Mouse (Mus musculus): ENCODE measurements around the gene Prx. TPM values are rescaled to one million over a fixed set of nuclear protein-coding genes. Genes with fewer than 3 reads are reported as not detected.

Prx gene
- polyA plus RNA-seq, 1 experiment, result 1.7 TPM

- no peaks in the 10 kb centered on the region for H3K9me3 ChIP-seq
- no peak overlapping the region for H3K4me3 ChIP-seq (replicated peaks)
- H3K4me1 ChIP-seq, result peaks cover 35% of the 10 kb centered on the region
- TF ChIP-seq GATA1 (IDR thresholded peaks at IDR 0.05; ENCODE audit: borderline replicate concordance, low read length) (no peak), FLI1 (IDR thresholded peaks at IDR 0.05; ENCODE audit: low read length) (no peak)
- no peaks in the 10 kb centered on the region for H3K36me3 ChIP-seq (replicated peaks; ENCODE audit: low read length)
- H3K27me3 ChIP-seq (replicated peaks), result no peaks in the 10 kb centered on the region
Measured at GRCm38 (mm10) chr7:27510809-27511208, 11.7 kb downstream of the Prx start.

GRCm38 (mm10) chr7:27514961-27515360 is 15.8 kb downstream of the Prx start:
- H3K9me3 ChIP-seq, result peaks cover 13% of the 10 kb centered on the region
- peaks cover 1% of the 10 kb centered on the region for H3K27me3 ChIP-seq (replicated peaks)
- H3K4me3 ChIP-seq (replicated peaks), result no peak overlapping the region
- H3K4me1 ChIP-seq, result peaks cover 9% of the 10 kb centered on the region; the same call in 1 of the 2 replicates
- peaks cover 21% of the 10 kb centered on the region for H3K36me3 ChIP-seq (replicated peaks; ENCODE audit: low read length)
- TF ChIP-seq FLI1 (IDR thresholded peaks at IDR 0.05; ENCODE audit: low read length), result no peak
- TF ChIP-seq GATA1 (IDR thresholded peaks at IDR 0.05; ENCODE audit: borderline replicate concordance, low read length), result no peak

DNA sequence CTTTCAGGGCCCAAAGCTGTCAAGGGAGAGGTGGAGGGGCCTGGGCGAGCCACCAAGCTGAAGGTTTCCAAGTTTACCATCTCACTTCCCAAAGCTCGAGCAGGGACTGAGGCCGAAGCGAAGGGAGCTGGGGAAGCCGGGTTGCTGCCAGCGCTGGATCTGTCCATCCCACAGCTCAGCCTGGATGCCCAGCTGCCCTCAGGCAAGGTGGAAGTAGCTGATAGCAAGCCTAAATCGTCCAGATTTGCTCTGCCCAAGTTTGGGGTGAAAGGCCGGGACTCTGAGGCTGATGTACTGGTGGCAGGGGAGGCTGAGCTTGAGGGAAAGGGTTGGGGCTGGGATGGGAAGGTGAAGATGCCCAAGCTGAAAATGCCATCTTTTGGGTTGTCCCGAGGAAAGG is 19.2 kb downstream of the Prx start:
- H3K27me3 ChIP-seq (replicated peaks), result peaks cover 1% of the 10 kb centered on the region
- H3K9me3 ChIP-seq, result peaks cover 17% of the 10 kb centered on the region
- peaks cover 14% of the 10 kb centered on the region for H3K4me1 ChIP-seq
- H3K4me3 ChIP-seq (replicated peaks), result no peak overlapping the region
- H3K36me3 ChIP-seq (replicated peaks; ENCODE audit: low read length), result peaks cover 24% of the 10 kb centered on the region
- TF ChIP-seq FLI1 (IDR thresholded peaks at IDR 0.05; ENCODE audit: low read length), result no peak
- no peak for TF ChIP-seq GATA1 (IDR thresholded peaks at IDR 0.05; ENCODE audit: borderline replicate concordance, low read length)

GRCm38 (mm10) chr7:27520104-27520503 is 21.0 kb downstream of the Prx start:
- Histone ChIP-seq H3K27me3 (replicated peaks) (peaks cover 1% of the 10 kb centered on the region), H3K4me3 (replicated peaks) (no peak overlapping the region), H3K36me3 (replicated peaks; ENCODE audit: low read length) (peaks cover 24% of the 10 kb centered on the region), H3K4me1 (peaks cover 13% of the 10 kb centered on the region), H3K9me3 (peaks cover 17% of the 10 kb centered on the region)
- TF ChIP-seq FLI1 (IDR thresholded peaks at IDR 0.05; ENCODE audit: low read length), result no peak
- no peak for TF ChIP-seq GATA1 (IDR thresholded peaks at IDR 0.05; ENCODE audit: borderline replicate concordance, low read length)

DNA sequence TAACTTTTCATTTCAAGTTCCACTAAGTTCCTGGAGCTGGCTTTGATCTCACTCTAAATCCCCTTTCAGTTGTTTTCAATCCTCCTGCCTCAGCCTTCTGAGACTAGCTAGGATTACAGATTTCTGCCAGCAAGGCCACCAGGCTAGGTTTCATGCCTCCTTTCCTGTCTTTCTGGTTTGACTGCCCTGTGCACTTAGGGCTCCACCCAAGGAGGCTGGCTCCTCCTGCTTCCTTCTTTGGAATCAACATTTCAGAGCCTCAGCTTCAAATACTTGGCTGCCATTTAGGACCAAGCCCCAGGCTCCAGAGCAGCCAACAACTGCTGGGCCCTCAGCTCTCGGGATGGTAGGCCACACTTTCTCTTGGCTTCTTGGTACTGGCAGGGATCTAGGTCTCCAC is 21.5 kb downstream of the Prx start:
- peaks cover 14% of the 10 kb centered on the region for H3K4me1 ChIP-seq
- no peak for TF ChIP-seq GATA1 (IDR thresholded peaks at IDR 0.05; ENCODE audit: borderline replicate concordance, low read length)
- H3K36me3 ChIP-seq (replicated peaks; ENCODE audit: low read length), result peaks cover 24% of the 10 kb centered on the region
- H3K4me3 ChIP-seq (replicated peaks), result no peak overlapping the region
- peaks cover 1% of the 10 kb centered on the region for H3K27me3 ChIP-seq (replicated peaks)
- H3K9me3 ChIP-seq, result peaks cover 17% of the 10 kb centered on the region

- TF ChIP-seq FLI1 (IDR thresholded peaks at IDR 0.05; ENCODE audit: low read length), result no peak
- TF ChIP-seq GATA1 (IDR thresholded peaks at IDR 0.05; ENCODE audit: borderline replicate concordance, low read length), result no peak
- Histone ChIP-seq H3K27me3 (replicated peaks) (no peaks in the 10 kb centered on the region), H3K4me1 (peaks cover 26% of the 10 kb centered on the region), H3K4me3 (replicated peaks) (peak within 1 kb of the TSS; percentile 3), H3K9me3 (peaks cover 17% of the 10 kb centered on the region), H3K36me3 (replicated peaks; ENCODE audit: low read length) (peaks cover 15% of the 10 kb centered on the region)
Measured at GRCm38 (mm10) chr7:27522967-27523366, 23.8 kb downstream of the Prx start, which contains the start of gene Hipk4. Hipk4 (plus strand) TSS chr7:27523267.

DNA sequence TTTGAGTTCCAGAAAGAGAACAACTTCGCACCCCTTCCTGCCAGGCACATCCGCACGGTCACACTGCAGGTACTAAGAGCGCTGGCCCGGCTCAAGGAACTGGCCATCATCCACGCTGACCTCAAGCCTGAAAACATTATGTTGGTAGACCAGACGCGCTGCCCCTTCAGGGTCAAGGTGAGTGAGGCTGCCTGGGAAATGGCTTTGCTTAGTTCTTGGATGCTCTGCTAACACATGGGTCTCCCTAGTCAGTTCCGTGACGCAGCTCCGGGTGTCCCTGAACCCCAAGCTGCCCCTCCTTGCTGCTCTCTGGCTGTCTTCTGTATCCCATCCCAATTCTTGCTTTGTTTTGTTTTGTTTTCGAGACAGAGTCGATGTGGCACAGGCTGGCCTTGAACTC is 24.7 kb downstream of the Prx start:
- H3K4me3 ChIP-seq (replicated peaks), result no peak overlapping the region
- TF ChIP-seq FLI1 (IDR thresholded peaks at IDR 0.05; ENCODE audit: low read length), result no peak
- TF ChIP-seq GATA1 (IDR thresholded peaks at IDR 0.05; ENCODE audit: borderline replicate concordance, low read length), result no peak
- H3K36me3 ChIP-seq (replicated peaks; ENCODE audit: low read length), result peaks cover 15% of the 10 kb centered on the region
- peaks cover 26% of the 10 kb centered on the region for H3K4me1 ChIP-seq
- no peaks in the 10 kb centered on the region for H3K27me3 ChIP-seq (replicated peaks)
- peaks cover 15% of the 10 kb centered on the region for H3K9me3 ChIP-seq

GRCm38 (mm10) chr7:27526039-27526827 is 27.1 kb downstream of the Prx start:
- peak overlapping the region; percentile 68 for H3K4me3 ChIP-seq (replicated peaks)
- H3K27me3 ChIP-seq (replicated peaks), result peaks cover 2% of the 10 kb centered on the region
- TF ChIP-seq GATA1 (IDR thresholded peaks at IDR 0.05; ENCODE audit: borderline replicate concordance, low read length) (no peak), FLI1 (IDR thresholded peaks at IDR 0.05; ENCODE audit: low read length) (no peak)
- peaks cover 16% of the 10 kb centered on the region for H3K4me1 ChIP-seq
- H3K36me3 ChIP-seq (replicated peaks; ENCODE audit: low read length), result peaks cover 16% of the 10 kb centered on the region
- H3K9me3 ChIP-seq, result no peaks in the 10 kb centered on the region

- Histone ChIP-seq H3K27me3 (replicated peaks) (peaks cover 2% of the 10 kb centered on the region), H3K36me3 (replicated peaks; ENCODE audit: low read length) (peaks cover 34% of the 10 kb centered on the region), H3K4me3 (replicated peaks) (peak overlapping the region; percentile 18), H3K9me3 (no peaks in the 10 kb centered on the region), H3K4me1 (peaks cover 20% of the 10 kb centered on the region)
- no peak for TF ChIP-seq GATA1 (IDR thresholded peaks at IDR 0.05; ENCODE audit: borderline replicate concordance, low read length)
- TF ChIP-seq FLI1 (IDR thresholded peaks at IDR 0.05; ENCODE audit: low read length), result no peak
Measured at GRCm38 (mm10) chr7:27529070-27529469, 29.9 kb downstream of the Prx start.

GRCm38 (mm10) chr7:27530937-27531336 is 31.8 kb downstream of the Prx start:
- peaks cover 40% of the 10 kb centered on the region for H3K36me3 ChIP-seq (replicated peaks; ENCODE audit: low read length)
- peaks cover 23% of the 10 kb centered on the region for H3K4me1 ChIP-seq
- no peaks in the 10 kb centered on the region for H3K9me3 ChIP-seq
- TF ChIP-seq GATA1 (IDR thresholded peaks at IDR 0.05; ENCODE audit: borderline replicate concordance, low read length) (no peak), FLI1 (IDR thresholded peaks at IDR 0.05; ENCODE audit: low read length) (no peak)
- H3K4me3 ChIP-seq (replicated peaks), result no peak overlapping the region
- peaks cover 2% of the 10 kb centered on the region for H3K27me3 ChIP-seq (replicated peaks)
